Mouse (Mus musculus) MEL (cell line): ENCODE results near the gene Supt3. TPM values are rescaled to one million over a fixed set of nuclear protein-coding genes. Genes with fewer than 3 reads are reported as not detected.
A peak's percentile ranks its signal among the peaks of the same experiment; 100 is the strongest.

ENCODE experiments used
- DNase-seq: peaks from one replicate; pipeline ENCODE4 v3.0.0; 2011; ENCODE audit warnings: low read depth, low spot score
- H3K27ac ChIP-seq: 2 replicates; pipeline ENCODE4 v1.5.1; 2012; ENCODE audit warnings: low read depth, mild to moderate bottlenecking, control low read depth, low read length, moderate library complexity; ENCODE audit not compliant: control insufficient read depth
- H3K27me3 ChIP-seq, 2 experiments: fragments of 150-350 bp in 1 of 2; sonication (generic) in 1 of 2; 2 replicates each; pipeline ENCODE4 v1.6.1; 2012; ENCODE audit warnings: low read length in 2 of 2, mild to moderate bottlenecking in 2 of 2, improper control_type of control experiment in 1 of 2, moderate library complexity in 1 of 2; ENCODE audit not compliant: insufficient read depth in 2 of 2, control insufficient read depth in 1 of 2
- H3K36me3 ChIP-seq, 2 experiments: 2 replicates each; pipeline ENCODE4 v1.6.1; 2012 to 2014; ENCODE audit warnings: low read length in 2 of 2, improper control_type of control experiment in 1 of 2, inconsistent platforms in 1 of 2, mild to moderate bottlenecking in 1 of 2; ENCODE audit not compliant: insufficient read depth in 2 of 2, control insufficient read depth in 1 of 2
- H3K4me1 ChIP-seq, 2 experiments: fragments of 150-350 bp in 1 of 2; sonication (generic) in 1 of 2; 2 replicates each; pipeline ENCODE4 v1.6.1; 2012; ENCODE audit warnings: low read length in 2 of 2, improper control_type of control experiment in 1 of 2, mild to moderate bottlenecking in 1 of 2; ENCODE audit not compliant: insufficient read depth in 2 of 2, control insufficient read depth in 1 of 2
- H3K4me3 ChIP-seq, 2 experiments: fragments of 150-350 bp in 1 of 2; sonication (generic) in 1 of 2; 2 replicates each; pipeline ENCODE4 v1.5.1; 2012; ENCODE audit warnings: low read depth in 2 of 2, low read length in 2 of 2, mild to moderate bottlenecking in 2 of 2, moderate library complexity in 2 of 2, control low read depth in 1 of 2, improper control_type of control experiment in 1 of 2; ENCODE audit not compliant: control insufficient read depth in 1 of 2, insufficient read depth in 1 of 2
- H3K79me2 ChIP-seq: 2 replicates; pipeline ENCODE4 v1.6.1; 2012; ENCODE audit warnings: mild to moderate bottlenecking, low read length, moderate library complexity; ENCODE audit not compliant: control insufficient read depth, poor library complexity, insufficient read depth
- H3K9ac ChIP-seq: 2 replicates; pipeline ENCODE4 v1.6.1; 2012; ENCODE audit warnings: low read depth, mild to moderate bottlenecking, control low read depth, low read length, moderate library complexity; ENCODE audit not compliant: control insufficient read depth, poor library complexity, severe bottlenecking
- H3K9me3 ChIP-seq: fragments of 150-350 bp; sonication (generic); replicated peaks from 2 replicates; pipeline ENCODE4 v1.6.1; 2012; ENCODE audit warnings: mild to moderate bottlenecking, low read length, improper control_type of control experiment, moderate library complexity; ENCODE audit not compliant: insufficient read depth
- BHLHE40 ChIP-seq: IDR thresholded peaks from 2 replicates; pipeline ENCODE4 v1.6.1; 2012; ENCODE audit warnings: low read depth, mild to moderate bottlenecking, inconsistent platforms, low read length, improper control_type of control experiment, borderline replicate concordance
- CHD1 ChIP-seq: IDR thresholded peaks from 2 replicates; pipeline ENCODE4 v1.6.1; 2012; ENCODE audit warnings: low read depth, mild to moderate bottlenecking, inconsistent platforms, low read length, improper control_type of control experiment
- CHD2 ChIP-seq: IDR thresholded peaks from 2 replicates; pipeline ENCODE4 v1.6.1; 2011; ENCODE audit warnings: low read length, improper control_type of control experiment
- CTCF ChIP-seq, 3 experiments: IDR thresholded peaks in 2 of 3; conservative IDR thresholded peaks in 1 of 3; 2 replicates each; pipeline ENCODE4 v1.5.1; 2011 to 2012; ENCODE audit warnings: low read length in 3 of 3, low read depth in 2 of 3, mild to moderate bottlenecking in 2 of 3, improper control_type of control experiment in 1 of 3, inconsistent platforms in 1 of 3, mixed read lengths in 1 of 3, moderate library complexity in 1 of 3; ENCODE audit not compliant: control insufficient read depth in 1 of 3, insufficient read depth in 1 of 3, poor library complexity in 1 of 3, severe bottlenecking in 1 of 3
- E2F4 ChIP-seq: IDR thresholded peaks from 2 replicates; pipeline ENCODE4 v1.6.1; 2011; ENCODE audit warnings: low read depth, low read length, improper control_type of control experiment, borderline replicate concordance
- ELF1 ChIP-seq: IDR thresholded peaks from 2 replicates; pipeline ENCODE4 v1.6.1; 2014; ENCODE audit warnings: low read depth, mild to moderate bottlenecking, inconsistent platforms, low read length, improper control_type of control experiment, moderate library complexity
- EP300 ChIP-seq, 2 experiments: IDR thresholded peaks; 2 replicates each; pipeline ENCODE4 v1.6.1; 2011; ENCODE audit warnings: improper control_type of control experiment in 2 of 2, low read length in 2 of 2, low read depth in 1 of 2, mild to moderate bottlenecking in 1 of 2
- ETS1 ChIP-seq: IDR thresholded peaks from 2 replicates; pipeline ENCODE4 v1.6.1; 2012; ENCODE audit warnings: low read depth, mild to moderate bottlenecking, inconsistent platforms, low read length, improper control_type of control experiment, moderate library complexity
- GABPA ChIP-seq: IDR thresholded peaks from 2 replicates; pipeline ENCODE4 v1.6.1; 2012; ENCODE audit warnings: low read depth, mild to moderate bottlenecking, inconsistent platforms, low read length, improper control_type of control experiment, moderate library complexity
- GATA1 ChIP-seq: IDR thresholded peaks from 2 replicates; pipeline ENCODE4 v1.6.1; 2011; ENCODE audit warnings: low read depth, low read length, improper control_type of control experiment
- JUND ChIP-seq: IDR thresholded peaks from 2 replicates; pipeline ENCODE4 v1.6.1; 2011; ENCODE audit warnings: low read depth, mild to moderate bottlenecking, improper control_type of control experiment, low read length
- KAT2A ChIP-seq: conservative IDR thresholded peaks from 2 replicates; pipeline ENCODE4 v1.6.1; 2012; ENCODE audit warnings: low read depth, low read length, improper control_type of control experiment, inconsistent platforms
- MAFK ChIP-seq: IDR thresholded peaks from 2 replicates; pipeline ENCODE4 v1.6.1; 2011; ENCODE audit warnings: low read depth, mild to moderate bottlenecking, low read length, improper control_type of control experiment, borderline replicate concordance
- MAX ChIP-seq: IDR thresholded peaks from 2 replicates; pipeline ENCODE4 v1.6.1; 2011; ENCODE audit warnings: low read length, improper control_type of control experiment
- MEF2A ChIP-seq: IDR thresholded peaks from 2 replicates; pipeline ENCODE4 v1.6.1; 2014; ENCODE audit warnings: low read depth, mild to moderate bottlenecking, inconsistent platforms, low read length, improper control_type of control experiment; ENCODE audit not compliant: poor library complexity, insufficient replicate concordance, severe bottlenecking; ENCODE audit errors: extremely low read depth
- MXI1 ChIP-seq: IDR thresholded peaks from 2 replicates; pipeline ENCODE4 v1.6.1; 2011; ENCODE audit warnings: mild to moderate bottlenecking, low read depth, low read length, improper control_type of control experiment
- MYC ChIP-seq: IDR thresholded peaks from 2 replicates; pipeline ENCODE4 v1.6.1; 2011; ENCODE audit warnings: low read depth, mild to moderate bottlenecking, low read length, improper control_type of control experiment, moderate library complexity
- NELFE ChIP-seq: IDR thresholded peaks from 2 replicates; pipeline ENCODE4 v1.6.1; 2011; ENCODE audit warnings: low read depth, low read length, improper control_type of control experiment
- NRF1 ChIP-seq: IDR thresholded peaks from 2 replicates; pipeline ENCODE4 v1.6.1; 2014; ENCODE audit warnings: low read depth, mild to moderate bottlenecking, inconsistent platforms, low read length, improper control_type of control experiment, moderate library complexity; ENCODE audit not compliant: poor library complexity, insufficient read depth, severe bottlenecking
- POLR2AphosphoS5 ChIP-seq: IDR thresholded peaks from 2 replicates; pipeline ENCODE4 v1.6.1; 2012; ENCODE audit warnings: low read depth, borderline replicate concordance, mild to moderate bottlenecking, inconsistent platforms, low read length, moderate library complexity, mixed read lengths
- RAD21 ChIP-seq: IDR thresholded peaks from 2 replicates; pipeline ENCODE4 v1.6.1; 2011; ENCODE audit warnings: mild to moderate bottlenecking, low read depth, low read length, improper control_type of control experiment
- RCOR1 ChIP-seq: IDR thresholded peaks from 2 replicates; pipeline ENCODE4 v1.6.1; 2012; ENCODE audit warnings: low read depth, mild to moderate bottlenecking, inconsistent platforms, low read length, improper control_type of control experiment
- TAL1 ChIP-seq: IDR thresholded peaks from 2 replicates; pipeline ENCODE4 v1.6.1; 2012; ENCODE audit warnings: mild to moderate bottlenecking, inconsistent platforms, low read length, moderate library complexity, mixed read lengths
- TCF12 ChIP-seq: IDR thresholded peaks from 2 replicates; pipeline ENCODE4 v1.6.1; 2014; ENCODE audit warnings: low read depth, mild to moderate bottlenecking, inconsistent platforms, low read length, improper control_type of control experiment, moderate library complexity
- USF1 ChIP-seq: IDR thresholded peaks from 2 replicates; pipeline ENCODE4 v1.6.1; 2014; ENCODE audit warnings: low read depth, mild to moderate bottlenecking, inconsistent platforms, low read length, improper control_type of control experiment, moderate library complexity
- USF2 ChIP-seq, 2 experiments: IDR thresholded peaks; 2 replicates each; pipeline ENCODE4 v1.6.1; 2011 to 2012; ENCODE audit warnings: improper control_type of control experiment in 2 of 2, low read length in 2 of 2, borderline replicate concordance in 1 of 2, inconsistent platforms in 1 of 2, low read depth in 1 of 2, mild to moderate bottlenecking in 1 of 2; ENCODE audit not compliant: insufficient read depth in 1 of 2
- ZC3H11A ChIP-seq: IDR thresholded peaks from 2 replicates; pipeline ENCODE4 v1.6.1; 2012; ENCODE audit warnings: low read depth, mild to moderate bottlenecking, inconsistent platforms, low read length, improper control_type of control experiment
- ZKSCAN1 ChIP-seq: IDR thresholded peaks from 2 replicates; pipeline ENCODE4 v1.6.1; 2012; ENCODE audit warnings: low read depth, mild to moderate bottlenecking, inconsistent platforms, low read length, improper control_type of control experiment, moderate library complexity
- ZMIZ1 ChIP-seq: IDR thresholded peaks from 2 replicates; pipeline ENCODE4 v1.6.1; 2012; ENCODE audit warnings: low read depth, mild to moderate bottlenecking, inconsistent platforms, low read length, improper control_type of control experiment, moderate library complexity
- ZNF384 ChIP-seq: IDR thresholded peaks from 2 replicates; pipeline ENCODE4 v1.6.1; 2012; ENCODE audit warnings: low read depth, mild to moderate bottlenecking, inconsistent platforms, low read length, improper control_type of control experiment
- polyA plus RNA-seq, 2 experiments: library from polyadenylated mRNA; stranded (reverse) in 1 of 2; unstranded in 1 of 2; fragments of >175 nt in 1 of 2; fragments of >200 nt in 1 of 2; gene quantifications; 2 replicates each; pipeline versions ENCODE4 v1.2.1 to v1.2.4; 2012; ENCODE audit warnings: low replicate concordance in 2 of 2, low read depth in 1 of 2; ENCODE audit not compliant: insufficient read length in 2 of 2, insufficient read depth in 1 of 2, missing spikeins in 1 of 2
- total RNA-seq: library from RNA; depleted of rRNA; stranded (reverse); fragments of 300-350 nt; gene quantifications from 2 replicates; pipeline ENCODE4 v1.2.3, GENCODE M21; 2012

The Supt3 gene
- total and polyA plus RNA-seq, 3 experiments = 7.0 to 28.6 TPM; not detected in 1

- H3K27me3 ChIP-seq = no peaks in the 10 kb centered on the region
- H3K9me3 ChIP-seq = no peaks in the 10 kb centered on the region
- no peak overlapping the region for H3K4me3 ChIP-seq
- peaks cover 0 to 29% of the 10 kb centered on the region in 2 experiments; a peak in 2 of 4 replicates for H3K36me3 ChIP-seq
- H3K9ac ChIP-seq = no peak overlapping the region
- H3K27ac ChIP-seq = peak overlapping the region; percentile 43; the same call in 1 of the 2 replicates
- no peaks in the 10 kb centered on the region for H3K79me2 ChIP-seq
- H3K4me1 ChIP-seq = peaks cover 18 to 25% of the 10 kb centered on the region in 2 experiments
- peak; percentile 70 for DNase-seq
- TF ChIP-seq MXI1 (no peak), GABPA (peak; percentile 73; the same call in 1 of the 2 replicates), CHD1 (no peak), TAL1 (peak; percentile 43), MAX (no peak), ZNF384 (peak; percentile 54), ETS1 (peak; percentile 43; the same call in 1 of the 2 replicates), ZC3H11A (no peak), TCF12 (peak; percentile 65), ZKSCAN1 (no peak), RCOR1 (peak; percentile 69), USF1 (no peak), EP300 (IDR thresholded peaks at IDR 0.05; ENCODE audit: low read depth in 1 of 2, low read length in 2 of 2) (peak; percentile 66 to 84), E2F4 (no peak), GATA1 (peak; percentile 81)
- TF ChIP-seq, all 39 proteins: peak for 8
These were observed 51.0 kb downstream of the Supt3 start for GRCm38 (mm10) chr17:44827964-44828363.

- Histone ChIP-seq H3K4me3 (no peak overlapping the region), H3K4me1 (peaks cover 18 to 25% of the 10 kb centered on the region in 2 experiments), H3K9me3 (no peaks in the 10 kb centered on the region), H3K9ac (no peak overlapping the region), H3K36me3 (peaks cover 0 to 29% of the 10 kb centered on the region in 2 experiments; a peak in 2 of 4 replicates), H3K27ac (no peak overlapping the region), H3K27me3 (no peaks in the 10 kb centered on the region), H3K79me2 (no peaks in the 10 kb centered on the region)
- peak; percentile 73 for DNase-seq
- TF ChIP-seq CTCF (IDR thresholded peaks at IDR 0.05 in 2 of 3, conservative IDR thresholded peaks at IDR 0.05 in 1 of 3; ENCODE audit: control insufficient read depth in 1 of 3, insufficient read depth in 1 of 3, low read depth in 2 of 3, low read length in 3 of 3, poor library complexity in 1 of 3, severe bottlenecking in 1 of 3) (no peak), RAD21 (no peak), ZC3H11A (no peak), TAL1 (peak; percentile 76), USF1 (no peak), MAX (no peak), USF2 (IDR thresholded peaks at IDR 0.05; ENCODE audit: borderline replicate concordance in 1 of 2, insufficient read depth in 1 of 2, low read depth in 1 of 2, low read length in 2 of 2) (no peak), ZNF384 (no peak), MYC (no peak), CHD1 (no peak), ZKSCAN1 (peak; percentile 48; the same call in 1 of the 2 replicates), TCF12 (peak; percentile 84), EP300 (IDR thresholded peaks at IDR 0.05; ENCODE audit: low read depth in 1 of 2, low read length in 2 of 2) (peak; percentile 54 to 82; a peak in 3 of 4 replicates), BHLHE40 (no peak), KAT2A (no peak), NELFE (no peak), ELF1 (no peak), NRF1 (no peak), ZMIZ1 (no peak), POLR2AphosphoS5 (no peak), JUND (no peak), MAFK (no peak), CHD2 (no peak), MEF2A (no peak)
These were observed 52.6 kb downstream of the Supt3 start for GRCm38 (mm10) chr17:44829587-44829986.
